Mouse (Mus musculus) T-helper 1 cell (primary cell): ENCODE measurements around the gene Btbd35f19.
"Not testable (repeated sequence)": the region's sequence is repeated elsewhere in the genome, so short reads cannot be mapped to it uniquely, and the experiment has no call there.

Experiments used
- in situ Hi-C: fragments of 300-600 bp; cut with MboI, MseI; formaldehyde crosslinking; loops from one replicate; pipeline ENCODE4 v1.15.1; 2025; ENCODE audit warnings: high pct_unique_total_duplicates

The Btbd35f19 gene

DNA sequence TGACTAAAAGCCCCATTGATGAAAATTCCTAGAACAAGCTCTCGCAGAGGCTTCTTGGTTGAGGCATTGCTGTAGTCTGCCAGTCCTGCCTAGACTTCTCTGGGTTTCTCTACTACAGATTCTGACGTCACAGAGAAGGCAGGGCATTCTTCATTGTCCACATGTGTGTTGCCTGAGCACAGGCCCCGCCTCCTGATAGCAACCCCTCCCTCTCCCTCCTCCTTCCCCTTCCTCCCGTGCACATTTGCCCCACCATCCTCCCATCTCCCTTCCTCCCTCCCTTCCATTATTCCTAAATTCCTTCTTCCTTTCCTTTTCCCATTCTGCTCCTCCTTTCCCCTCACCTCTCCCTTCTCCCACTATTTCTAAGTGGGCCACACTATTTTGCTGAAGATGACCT is at the start of gene Btbd35f19:
Btbd35f19 (minus strand) TSS at position 101 of the 400 bp plus-strand sequence.
- in situ Hi-C loops: not testable (repeated sequence)

GRCm38 (mm10) chrX:31341924-31342323 is 41.8 kb downstream of the Btbd35f19 start:
- in situ Hi-C loops: not testable (repeated sequence)

- in situ Hi-C loops: not testable (repeated sequence)
These were observed 47.6 kb downstream of the Btbd35f19 start, which contains the start of gene Btbd35f26 for GRCm38 (mm10) chrX:31336154-31336553. Btbd35f26 (plus strand) TSS chrX:31336454.
